Mouse (Mus musculus) spleen, embryonic (tissue): ENCODE measurements at regions not wholly inside any gene's neighbourhood (a gene's known extent, or its start where the extent isn't known, plus 50 kb on each side); places are given as distances from the start of the nearest gene placed in this dataset.

ENCODE experiments used
- CTCF ChIA-PET: fragments of 350-600 bp; sonication (Branson Sonifier 250); formaldehyde crosslinking; loops from one replicate; lab custom pipeline; 2022; lab: Charles Lee

DNA sequence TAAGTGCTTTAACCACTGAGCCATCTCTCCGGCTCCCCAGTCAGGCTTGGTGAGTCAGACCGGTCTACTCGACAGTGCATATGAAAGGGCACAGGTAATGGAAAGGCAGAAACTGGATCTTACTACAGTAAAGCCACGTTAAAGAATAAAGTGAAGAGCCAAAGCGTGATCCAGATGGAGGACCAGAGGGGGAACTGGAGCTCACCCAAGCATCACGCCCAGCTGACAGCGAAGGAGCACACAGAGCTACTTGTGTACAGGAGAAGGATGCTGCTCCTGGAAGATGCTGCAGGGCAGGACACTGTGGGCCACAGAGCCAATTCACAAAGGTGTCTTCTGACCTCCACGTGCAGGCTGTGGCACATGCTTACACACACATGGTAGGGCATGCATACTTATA lies 96.7 kb upstream of the Ppp1r26 start:
- CTCF ChIA-PET = no interaction called here

DNA sequence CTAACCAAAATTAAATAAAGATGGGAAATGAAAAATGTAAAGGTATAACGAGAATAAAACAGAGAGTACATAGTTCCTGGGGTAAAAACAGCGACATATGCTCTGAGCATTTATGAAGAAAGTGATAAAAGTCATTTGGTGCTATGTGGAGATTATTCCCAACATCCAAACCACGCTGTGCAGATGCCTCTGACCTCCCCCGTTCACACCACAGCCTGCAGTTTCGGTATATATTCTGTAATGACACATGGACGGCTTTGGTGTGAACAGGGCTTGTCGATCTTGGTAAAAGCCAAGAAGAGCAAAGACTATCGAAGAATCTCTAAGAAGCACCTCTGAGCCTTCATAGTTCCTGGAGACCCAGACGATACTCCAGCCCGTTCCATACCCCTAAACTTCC lies 95.2 kb upstream of the Ppp1r26 start:
- CTCF ChIA-PET = no interaction called here

DNA sequence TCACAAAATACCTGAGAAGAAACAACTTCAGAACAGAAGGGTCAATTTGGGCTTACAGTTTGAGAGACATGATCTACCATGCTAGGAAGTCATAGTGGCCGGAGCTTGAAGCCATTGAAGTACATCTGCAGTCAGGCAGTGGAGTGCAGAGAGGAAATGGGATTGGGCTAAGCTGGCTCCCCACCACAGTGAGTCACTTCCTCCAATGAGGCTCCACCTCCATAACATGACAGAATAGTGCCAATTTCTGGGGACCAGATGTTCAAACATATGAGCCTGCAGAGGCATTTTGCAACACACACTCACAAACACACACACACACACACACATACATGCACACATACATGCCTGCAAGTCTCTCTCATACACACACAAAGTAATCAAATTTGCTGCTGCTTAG lies 93.7 kb upstream of the Ppp1r26 start:
- CTCF ChIA-PET = no interaction called here

DNA sequence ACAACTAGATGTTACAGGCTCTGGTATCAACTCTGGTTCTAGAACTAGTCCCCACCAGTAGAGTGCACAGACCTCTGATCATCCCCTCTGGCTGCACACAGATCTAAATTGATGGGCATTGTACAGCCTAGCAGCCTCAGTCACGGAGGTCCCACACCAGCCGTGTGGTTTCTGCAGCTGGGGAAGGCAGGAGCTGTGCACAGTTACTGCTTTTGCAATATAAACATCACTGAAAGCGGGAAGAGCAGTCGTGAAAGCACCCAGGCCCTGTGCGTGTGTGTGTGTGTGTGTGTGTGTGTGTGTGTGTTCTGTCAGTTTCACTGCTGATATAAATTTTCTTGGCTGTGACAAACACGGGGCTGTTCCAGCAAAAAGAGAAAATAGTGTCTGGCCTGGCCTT lies 84.4 kb upstream of the Ppp1r26 start:
- CTCF ChIA-PET = interaction anchor here (0.7 kb wide), 1 partner anchor 31 kb away, joined by 3 read pairs; no protein-coding TSS in a partner anchor

DNA sequence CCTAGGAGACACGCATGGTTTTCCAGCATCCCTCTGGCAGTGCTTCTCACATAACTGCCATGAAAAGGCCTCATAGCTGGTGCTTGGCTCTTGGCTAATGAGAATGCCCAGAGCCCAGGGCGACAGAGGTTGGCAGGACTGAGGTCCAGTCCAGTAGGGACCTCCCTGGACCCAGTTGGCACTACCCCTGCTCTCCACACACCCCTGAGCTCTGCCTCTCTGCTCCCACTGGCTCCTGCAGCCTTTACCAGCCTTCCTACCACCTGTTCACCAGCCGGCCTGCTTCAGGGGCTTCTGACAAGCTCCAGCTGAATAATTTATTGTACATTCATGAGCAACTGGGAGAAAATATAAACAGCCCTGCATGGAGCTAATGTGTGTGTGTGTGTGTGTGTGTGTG lies 82.0 kb upstream of the Ppp1r26 start:
- CTCF ChIA-PET = no interaction called here

DNA sequence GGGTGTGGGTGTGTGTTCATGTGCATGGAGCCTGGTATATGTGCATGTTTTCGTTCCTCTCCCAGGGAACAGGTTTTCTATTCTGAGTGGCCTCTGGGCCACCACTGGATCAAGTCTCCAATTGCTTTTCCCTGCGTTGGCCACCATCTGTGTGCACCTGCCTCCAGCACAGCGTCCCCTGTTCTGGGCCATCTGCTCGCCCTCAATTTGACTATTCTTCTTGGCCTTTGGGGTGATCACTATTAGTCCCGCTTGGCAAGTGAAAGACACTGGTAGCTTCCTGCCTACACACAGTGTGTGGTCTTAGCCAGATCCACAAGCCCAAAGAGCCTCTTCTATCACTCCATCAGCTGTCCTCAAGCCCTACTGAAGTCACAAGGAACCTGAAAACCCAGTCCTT lies 80.8 kb upstream of the Ppp1r26 start:
- CTCF ChIA-PET = no interaction called here

DNA sequence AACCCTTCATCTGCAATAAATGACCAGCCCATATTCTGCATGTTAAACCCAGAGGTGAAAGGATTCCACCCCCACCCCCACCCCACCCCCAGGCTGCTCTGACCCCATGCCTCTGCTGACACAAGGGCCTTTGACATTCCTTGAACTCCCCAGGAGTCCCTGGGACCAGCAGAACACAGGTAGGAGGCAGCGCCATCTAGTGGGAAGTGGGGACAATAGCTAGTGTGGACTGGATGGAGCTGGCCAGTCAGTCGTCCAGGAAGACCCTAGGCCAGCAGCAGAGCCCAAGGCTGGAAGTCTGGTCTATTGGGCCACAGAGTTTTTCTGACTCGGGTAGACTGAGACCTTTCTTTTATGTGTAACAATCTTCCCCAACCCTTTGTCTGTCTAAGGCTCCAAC lies 71.8 kb upstream of the Ppp1r26 start:
- CTCF ChIA-PET = no interaction called here

DNA sequence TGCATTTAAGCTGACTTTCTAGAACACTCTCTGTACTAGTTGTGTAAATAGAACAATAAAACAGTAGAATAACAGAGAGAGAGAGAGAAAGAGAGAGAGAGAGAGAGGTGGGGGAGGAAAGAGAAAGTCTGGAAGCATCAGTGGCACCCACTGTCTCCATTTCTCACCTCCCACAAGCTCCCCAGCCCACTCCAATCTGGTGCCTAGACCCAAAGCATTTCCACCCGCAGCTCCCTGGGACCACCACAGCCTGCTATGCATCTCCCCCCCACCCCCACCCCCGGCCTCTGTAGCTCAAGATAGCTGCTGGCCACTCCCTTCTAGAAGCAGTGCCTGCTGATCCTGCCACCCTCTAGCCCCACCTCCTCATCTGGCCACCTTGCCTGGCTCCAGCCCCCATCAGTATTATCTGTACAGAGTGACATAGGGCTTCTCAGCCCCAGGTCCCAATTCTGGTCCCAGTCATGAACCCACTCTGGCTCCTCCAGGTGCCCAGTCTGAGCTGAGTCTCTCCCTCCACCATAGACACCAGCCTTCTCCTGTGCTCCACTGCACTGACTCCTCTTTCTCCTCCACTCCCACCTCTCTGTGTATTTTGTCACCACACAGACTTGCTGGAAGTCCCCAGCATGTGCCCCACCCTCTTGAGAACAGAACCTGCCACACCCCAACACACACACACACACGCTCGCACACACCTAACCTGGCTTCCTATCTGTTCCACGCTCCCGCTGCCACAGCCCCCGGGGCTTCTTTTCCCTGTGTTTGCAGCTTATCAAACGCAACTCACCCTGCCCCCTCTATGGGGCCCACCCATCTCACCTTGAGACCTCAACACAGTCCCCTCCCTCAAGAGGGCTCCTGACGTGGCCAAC lies 68.4 kb upstream of the Ppp1r26 start:
- CTCF ChIA-PET = interaction anchor here (0.7 kb wide), 1 partner anchor 171 kb away, joined by 3 read pairs; no protein-coding TSS in a partner anchor

DNA sequence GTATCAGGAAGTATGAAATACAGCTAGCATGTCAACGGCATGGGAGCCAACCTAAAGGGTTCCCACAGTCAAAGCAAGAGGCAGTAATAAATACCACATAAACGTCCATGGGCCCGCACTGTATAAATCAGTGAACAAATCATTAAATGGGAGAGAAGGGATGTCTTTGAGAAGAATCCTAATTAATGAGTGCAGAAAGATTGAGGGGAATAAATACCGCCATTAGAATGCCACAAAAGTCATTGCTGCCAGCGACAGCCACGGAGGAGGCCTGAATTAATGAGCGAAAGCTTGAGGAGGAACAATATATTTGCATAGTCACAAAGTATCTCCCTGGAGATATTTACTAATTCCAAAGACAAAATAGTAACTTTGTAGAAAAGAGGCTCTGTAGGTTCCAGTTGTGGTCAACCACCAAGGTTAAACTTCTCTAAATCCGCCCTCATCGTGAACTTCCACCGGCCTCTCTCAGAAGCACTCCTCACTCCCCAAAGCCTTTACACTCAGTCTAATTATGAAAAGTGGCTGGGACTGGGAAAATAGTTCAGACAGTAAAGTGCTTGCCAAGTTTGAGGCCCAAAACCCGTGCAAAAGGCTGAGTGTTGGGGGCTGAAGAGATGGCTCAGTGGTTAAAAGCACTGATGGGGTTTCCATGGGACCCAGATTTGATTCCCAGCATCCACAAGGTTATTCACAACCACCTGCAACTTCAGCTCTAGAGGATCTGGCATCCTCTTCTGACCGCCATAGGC lies 64.4 kb upstream of the Ppp1r26 start:
- CTCF ChIA-PET = no interaction called here

DNA sequence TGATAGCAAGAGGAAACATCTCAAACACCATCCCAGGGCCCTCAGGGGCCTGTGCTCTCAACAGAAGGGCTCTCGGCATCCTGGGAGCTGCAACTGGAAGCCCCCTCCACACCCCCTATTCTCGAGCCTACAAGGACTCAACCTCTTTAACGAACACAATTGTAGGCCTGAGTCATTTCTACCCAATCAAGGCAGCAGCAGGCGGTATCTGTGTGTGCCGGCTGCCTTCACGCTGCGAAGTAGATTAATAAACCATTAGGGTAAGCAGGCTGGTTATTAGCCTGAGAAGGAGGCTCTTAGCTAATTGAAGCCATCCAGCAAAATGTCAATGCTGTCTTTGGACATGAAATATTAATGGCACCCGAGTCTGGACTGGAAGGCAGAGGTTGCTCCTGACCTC lies 61.7 kb upstream of the Ppp1r26 start:
- CTCF ChIA-PET = no interaction called here

DNA sequence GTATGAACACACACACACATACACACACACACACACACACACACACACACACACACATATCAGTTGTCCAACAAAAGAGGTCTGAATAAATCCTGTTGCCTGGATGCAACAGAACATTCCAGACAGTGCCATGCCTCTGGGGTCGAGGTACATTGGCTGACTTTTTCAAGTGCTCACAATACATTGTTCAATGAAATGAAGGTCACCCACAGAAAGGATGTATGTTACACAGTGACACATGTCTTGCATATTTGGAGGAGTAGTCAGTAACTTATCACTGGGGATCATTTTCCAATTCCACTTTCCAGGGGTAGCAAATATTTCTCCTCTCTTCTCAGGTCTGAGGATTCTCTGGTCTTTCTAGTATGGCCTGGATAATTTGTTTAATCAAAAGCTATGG lies 59.8 kb upstream of the Ppp1r26 start:
- CTCF ChIA-PET = no interaction called here

DNA sequence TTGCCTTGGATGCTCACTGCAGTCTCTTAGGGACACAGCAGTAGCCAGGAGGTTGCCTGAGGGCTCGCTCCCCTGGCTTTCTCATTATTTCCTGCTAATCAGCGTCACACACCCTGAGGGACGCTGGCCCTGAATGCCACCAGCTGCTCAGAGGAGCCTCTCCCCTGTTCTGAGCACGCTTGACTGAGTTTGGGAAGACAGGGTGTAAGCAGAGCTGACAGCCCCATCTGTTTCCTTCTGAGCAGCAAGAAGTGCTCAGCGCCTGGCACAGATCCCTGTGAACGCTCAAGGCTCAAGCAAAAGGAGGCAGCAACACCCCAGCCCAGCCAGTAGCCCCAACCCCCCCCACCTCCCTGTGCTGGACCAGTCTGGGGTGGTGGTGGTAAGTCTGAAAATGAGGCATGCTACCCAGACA lies 59.2 kb upstream of the Ppp1r26 start:
- CTCF ChIA-PET = no interaction called here

DNA sequence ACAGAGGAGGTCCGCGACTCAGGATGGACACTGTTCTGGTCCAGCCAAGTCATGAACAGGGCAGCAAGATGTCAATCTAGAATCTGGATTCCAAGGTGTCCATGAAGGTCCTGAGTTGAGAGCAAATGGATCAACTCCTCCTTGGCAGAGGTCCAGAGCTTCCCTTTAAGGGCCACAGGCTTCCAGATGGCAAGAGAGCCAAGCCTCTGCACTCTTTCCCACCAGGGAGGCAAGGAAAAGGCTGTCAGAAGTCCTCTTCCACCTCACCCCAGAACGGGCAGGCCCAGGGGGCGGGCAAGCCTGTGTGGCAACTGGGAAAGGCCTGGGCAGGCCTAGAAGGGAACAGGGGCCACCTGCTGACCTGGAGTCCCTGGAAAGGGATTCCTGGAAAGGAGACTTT lies 58.7 kb upstream of the Ppp1r26 start:
- CTCF ChIA-PET = no interaction called here

DNA sequence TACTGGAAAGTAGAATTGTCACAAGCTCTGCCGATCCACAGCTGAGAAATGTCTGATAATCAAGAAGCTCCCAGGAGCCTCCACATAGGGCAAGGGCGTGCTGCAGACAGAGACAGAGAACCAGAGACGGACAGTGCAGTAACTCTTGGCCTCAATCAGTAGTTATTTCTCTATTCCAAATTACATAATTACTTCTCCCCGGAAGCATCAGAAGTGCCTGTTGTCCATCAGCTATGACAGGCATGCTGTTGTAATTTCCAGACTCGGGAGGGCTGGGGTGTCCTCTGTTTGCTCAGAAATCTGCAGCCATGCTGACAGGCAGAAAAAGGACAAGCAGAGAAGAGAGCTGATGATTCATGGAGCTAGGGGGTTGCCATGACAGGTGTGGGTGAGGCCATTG lies 56.9 kb upstream of the Ppp1r26 start:
- CTCF ChIA-PET = interaction anchor here (0.5 kb wide), 1 partner anchor 270 kb away, joined by 5 read pairs; no protein-coding TSS in a partner anchor

DNA sequence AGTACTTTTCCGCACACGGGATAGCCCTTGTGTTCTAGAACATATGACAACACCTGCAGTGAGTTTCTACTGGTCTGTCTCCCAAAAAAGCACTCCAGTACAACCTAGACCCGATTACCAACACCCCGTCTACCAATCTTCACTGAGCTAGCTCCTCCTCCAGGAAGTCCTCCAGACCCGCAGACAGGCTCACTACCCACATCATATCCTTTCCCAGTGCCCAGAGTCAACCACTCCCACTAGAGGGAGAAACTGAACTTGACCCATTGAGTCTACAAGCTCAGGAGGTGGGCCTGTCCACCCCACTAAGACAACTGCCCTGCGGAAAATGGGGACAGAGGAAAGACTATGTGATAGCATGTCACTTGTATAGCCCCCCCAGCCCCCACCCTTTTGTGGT lies 51.2 kb upstream of the Ppp1r26 start:
- CTCF ChIA-PET = no interaction called here
